Mouse (Mus musculus): ENCODE data around the gene Otop1.

DNA sequence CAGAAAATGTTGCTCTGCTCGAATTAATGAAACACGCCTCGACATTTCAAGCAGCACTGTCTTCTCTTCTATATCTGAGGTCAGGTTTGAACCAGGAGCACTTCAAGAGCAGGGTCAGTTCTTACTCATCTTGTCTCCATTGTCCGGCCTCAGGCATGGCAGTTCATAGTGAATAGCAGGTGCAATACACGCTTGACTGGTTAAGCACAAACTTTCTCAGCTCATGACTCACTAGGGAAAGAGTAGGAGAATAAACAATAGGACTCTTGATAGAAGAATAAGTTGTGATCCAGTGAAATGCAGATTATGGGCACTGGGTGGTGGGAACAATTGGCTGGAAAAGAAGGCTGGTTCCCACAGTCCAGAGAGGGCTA lies 17.0 kb upstream of the Otop1 start:
- no peak for TF ChIP-seq CTCF (IDR thresholded peaks at IDR 0.05; ENCODE audit: control insufficient read depth, insufficient read depth, insufficient replicate concordance, low read depth, low read length)
- no peak for TF ChIP-seq POLR2A (IDR thresholded peaks at IDR 0.05; ENCODE audit: control insufficient read depth, low read depth, low read length)

Data from testis, adult 2 months (tissue).